Mouse (Mus musculus): Measurements from ENCODE around the gene Ap5s1. TPM values are rescaled to one million over a fixed set of nuclear protein-coding genes. Genes with fewer than 3 reads are reported as not detected.

The Ap5s1 gene
- total RNA-seq, 4 experiments from 2014 or later, result 24.4 to 29.0 (median 26.6) TPM

Other genes starting within 250 kb of the Ap5s1 start
- gene Gfra4, start 164.0 kb upstream of the Ap5s1 start, total RNA-seq (2022), result 1 to 10 TPM; 5.6 to 7.2 (median 6.3) TPM
- gene Adam33, start 143.3 kb upstream of the Ap5s1 start, total RNA-seq (2022), result 1 to 10 TPM; 2.0 to 4.2 (median 3.6) TPM
- gene Siglec1, start 120.3 kb upstream of the Ap5s1 start, total RNA-seq (2022), result 1 to 10 TPM; 5.1 to 6.4 (median 6.3) TPM
- 10 to 100 TPM in 2 of 4 experiments, 1 to 10 TPM in 2; 8.1 to 16.8 (median 10.4) TPM for gene Hspa12b, start 79.8 kb upstream of the Ap5s1 start, total RNA-seq (2022)
- not detected for gene Gm11037, start 73.6 kb upstream of the Ap5s1 start, total RNA-seq (2022)
- 10 to 100 TPM; 32.2 to 68.7 (median 53.9) TPM for gene 1700037H04Rik, start 47.0 kb upstream of the Ap5s1 start, total RNA-seq (2022)
- gene Cenpb, start 27.0 kb upstream of the Ap5s1 start, total RNA-seq (2022), result 10 to 100 TPM; 63.5 to 76.9 (median 73.5) TPM
- 1 to 10 TPM; 4.5 to 9.4 (median 6.3) TPM for gene Cdc25b, start 20.1 kb upstream of the Ap5s1 start, total RNA-seq (2022)
- 1 to 10 TPM; 4.0 to 6.4 (median 5.1) TPM for gene Spef1, start 19.8 kb upstream of the Ap5s1 start, total RNA-seq (2022)
- 10 to 100 TPM; 45.2 to 50.0 (median 46.1) TPM for gene Mavs, start 27.0 kb downstream of the Ap5s1 start, total RNA-seq (2022)
- gene Pank2, start 55.4 kb downstream of the Ap5s1 start, total RNA-seq (2022), result 10 to 100 TPM; 49.0 to 61.9 (median 53.7) TPM
- 10 to 100 TPM in 2 of 4 experiments, 1 to 10 TPM in 2; 6.2 to 16.7 (median 11.0) TPM for gene Rnf24, start 145.8 kb downstream of the Ap5s1 start, total RNA-seq (2022)